Mouse (Mus musculus) stomach, embryonic 16.5 days (tissue): ENCODE measurements around the gene Btbd9. TPM values are rescaled to one million over a fixed set of nuclear protein-coding genes. Genes with fewer than 3 reads are reported as not detected.

Experiments
- ATAC-seq: fragments of 200-750 bp; cut with Nextera tagmentation; 2 replicates; pipeline ENCODE4 v1.8.0; 2017; ENCODE audit warnings: moderate number of reproducible peaks, moderate TSS enrichment; ENCODE audit not compliant: insufficient read depth, low FRiP score
- H3K27ac ChIP-seq: fragments of 300-500 bp; sonication (generic); 2 replicates; pipeline ENCODE4 v1.5.1; 2014; ENCODE audit warnings: low read length
- H3K27me3 ChIP-seq: fragments of 300-500 bp; sonication (generic); 2 replicates; pipeline ENCODE4 v1.6.1; 2014; ENCODE audit warnings: low read length, control low read depth, mixed read lengths; ENCODE audit not compliant: control insufficient read depth, insufficient read depth
- H3K36me3 ChIP-seq: fragments of 300-500 bp; sonication (generic); 2 replicates; pipeline ENCODE4 v1.6.1; 2014; ENCODE audit warnings: low read length; ENCODE audit not compliant: control insufficient read depth, insufficient read depth
- H3K4me1 ChIP-seq: fragments of 300-500 bp; sonication (generic); 2 replicates; pipeline ENCODE4 v1.6.1; 2014; ENCODE audit warnings: low read length, control low read depth, mixed read lengths; ENCODE audit not compliant: control insufficient read depth, insufficient read depth
- H3K4me2 ChIP-seq: fragments of 300-500 bp; sonication (generic); 2 replicates; pipeline ENCODE4 v1.6.1; 2014; ENCODE audit warnings: low read depth, low read length, mixed read lengths
- H3K4me3 ChIP-seq: fragments of 300-500 bp; sonication (generic); replicated peaks from 2 replicates; pipeline ENCODE4 v1.5.1; 2014; ENCODE audit warnings: mild to moderate bottlenecking, low read length
- H3K9ac ChIP-seq: fragments of 300-500 bp; sonication (generic); 2 replicates; pipeline ENCODE4 v1.6.1; 2014; ENCODE audit warnings: low read length
- H3K9me3 ChIP-seq: fragments of 300-500 bp; sonication (generic); replicated peaks from 2 replicates; pipeline ENCODE4 v1.6.1; 2016; ENCODE audit warnings: low read length, control low read depth; ENCODE audit not compliant: control insufficient read depth
- WGBS: fragments of 180-500 bp; shearing (Covaris S2); extraction: QIAGEN DNeasy Blood & Tissue Kit; methylation state at CpG from one replicate; pipeline ENCODE4 v1.1.7; 2014; 5-methylcytosine and 5-hydroxymethylcytosine counted together
- polyA plus RNA-seq: library from polyadenylated mRNA; unstranded; fragments of >200 nt; fragmentation: Nextera tagmentation; extraction: Ambion mirVana; gene quantifications from 2 replicates; pipeline ENCODE4 v1.2.1, GENCODE M21; 2015

Btbd9 gene
- polyA plus RNA-seq, 1 experiment from 2014 or later = 51.6 TPM

GRCm38 (mm10) chr17:30515401-30515800 is 60.9 kb downstream of the Btbd9 start:
- no peak overlapping the region for H3K27ac ChIP-seq
- H3K9me3 ChIP-seq = no peaks in the 10 kb centered on the region
- no peak for ATAC-seq
- no peaks in the 10 kb centered on the region for H3K27me3 ChIP-seq
- H3K9ac ChIP-seq = no peak overlapping the region
- 89% methylated on average over 8 of the region's 8 CpGs for WGBS
- H3K36me3 ChIP-seq = no peaks in the 10 kb centered on the region; the same call in 1 of the 2 replicates
- H3K4me3 ChIP-seq = no peak overlapping the region
- no peaks in the 10 kb centered on the region; the same call in 1 of the 2 replicates for H3K4me1 ChIP-seq
- H3K4me2 ChIP-seq = no peak overlapping the region

- Histone ChIP-seq H3K9ac (no peak overlapping the region), H3K9me3 (no peaks in the 10 kb centered on the region), H3K27me3 (no peaks in the 10 kb centered on the region), H3K4me2 (no peak overlapping the region), H3K27ac (no peak overlapping the region), H3K4me3 (no peak overlapping the region), H3K36me3 (no peaks in the 10 kb centered on the region; the same call in 1 of the 2 replicates), H3K4me1 (no peaks in the 10 kb centered on the region; the same call in 1 of the 2 replicates)
- 77% methylated on average over 9 of the region's 9 CpGs for WGBS
- ATAC-seq = no peak
Measured at GRCm38 (mm10) chr17:30513034-30513433, 63.3 kb downstream of the Btbd9 start.

GRCm38 (mm10) chr17:30512531-30512930 is 63.8 kb downstream of the Btbd9 start:
- no peaks in the 10 kb centered on the region; the same call in 1 of the 2 replicates for H3K36me3 ChIP-seq
- no peak for ATAC-seq
- no peak overlapping the region for H3K27ac ChIP-seq
- no peak overlapping the region for H3K4me3 ChIP-seq
- WGBS = 75% methylated on average over 7 of the region's 7 CpGs
- no peaks in the 10 kb centered on the region; the same call in none of the 2 replicates for H3K4me1 ChIP-seq
- no peaks in the 10 kb centered on the region for H3K9me3 ChIP-seq
- H3K27me3 ChIP-seq = no peaks in the 10 kb centered on the region
- no peak overlapping the region for H3K4me2 ChIP-seq
- H3K9ac ChIP-seq = no peak overlapping the region

GRCm38 (mm10) chr17:30512007-30512406 is 64.3 kb downstream of the Btbd9 start:
- no peak overlapping the region for H3K4me3 ChIP-seq
- 72% methylated on average over 4 of the region's 4 CpGs for WGBS
- H3K4me1 ChIP-seq = peaks cover 4% of the 10 kb centered on the region
- H3K4me2 ChIP-seq = no peak overlapping the region
- H3K9me3 ChIP-seq = no peaks in the 10 kb centered on the region
- no peak for ATAC-seq
- H3K27ac ChIP-seq = no peak overlapping the region
- no peaks in the 10 kb centered on the region; the same call in 1 of the 2 replicates for H3K36me3 ChIP-seq
- H3K27me3 ChIP-seq = no peaks in the 10 kb centered on the region
- H3K9ac ChIP-seq = no peak overlapping the region

- Histone ChIP-seq H3K27ac (no peak overlapping the region), H3K4me2 (no peak overlapping the region), H3K4me3 (no peak overlapping the region), H3K36me3 (no peaks in the 10 kb centered on the region; the same call in 1 of the 2 replicates), H3K9me3 (no peaks in the 10 kb centered on the region), H3K27me3 (no peaks in the 10 kb centered on the region), H3K4me1 (peaks cover 6% of the 10 kb centered on the region), H3K9ac (no peak overlapping the region)
- no peak for ATAC-seq
- WGBS = 73% methylated on average over 6 of the region's 6 CpGs
Measured at GRCm38 (mm10) chr17:30511399-30511798, 64.9 kb downstream of the Btbd9 start.

- Histone ChIP-seq H3K9ac (no peak overlapping the region), H3K36me3 (no peaks in the 10 kb centered on the region), H3K27ac (no peak overlapping the region), H3K4me2 (no peak overlapping the region), H3K9me3 (no peaks in the 10 kb centered on the region), H3K27me3 (no peaks in the 10 kb centered on the region), H3K4me1 (peaks cover 6% of the 10 kb centered on the region), H3K4me3 (no peak overlapping the region)
- WGBS = 66% methylated on average over 6 of the region's 6 CpGs
- no peak for ATAC-seq
Measured at GRCm38 (mm10) chr17:30510171-30510570, 66.1 kb downstream of the Btbd9 start.

GRCm38 (mm10) chr17:30509646-30510045 is 66.6 kb downstream of the Btbd9 start:
- no peak for ATAC-seq
- WGBS = 91% methylated on average over 6 of the region's 6 CpGs
- H3K4me2 ChIP-seq = no peak overlapping the region

GRCm38 (mm10) chr17:30507636-30508576 is 68.4 kb downstream of the Btbd9 start:
- H3K27ac ChIP-seq = no peak overlapping the region
- no peaks in the 10 kb centered on the region for H3K9me3 ChIP-seq
- H3K36me3 ChIP-seq = no peaks in the 10 kb centered on the region
- no peak for ATAC-seq
- H3K4me3 ChIP-seq = no peak overlapping the region
- no peak overlapping the region for H3K4me2 ChIP-seq
- no peak overlapping the region for H3K9ac ChIP-seq
- 70% methylated on average over 9 of the region's 9 CpGs for WGBS
- H3K4me1 ChIP-seq = peaks cover 6% of the 10 kb centered on the region; the same call in 1 of the 2 replicates
- no peaks in the 10 kb centered on the region for H3K27me3 ChIP-seq

More at GRCm38 (mm10) chr17:30509646-30510045, 66.6 kb downstream of the Btbd9 start:
- Histone ChIP-seq H3K4me3 (no peak overlapping the region), H3K36me3 (no peaks in the 10 kb centered on the region), H3K27ac (no peak overlapping the region), H3K9ac (no peak overlapping the region), H3K27me3 (no peaks in the 10 kb centered on the region), H3K9me3 (no peaks in the 10 kb centered on the region), H3K4me1 (peaks cover 6% of the 10 kb centered on the region)

GRCm38 (mm10) chr17:30506916-30507315 is 69.4 kb downstream of the Btbd9 start:
- no peak overlapping the region for H3K4me2 ChIP-seq
- WGBS = 54% methylated on average over 5 of the region's 5 CpGs
- ATAC-seq = no peak
- no peak overlapping the region for H3K4me3 ChIP-seq
- H3K36me3 ChIP-seq = no peaks in the 10 kb centered on the region
- no peaks in the 10 kb centered on the region for H3K9me3 ChIP-seq
- no peak overlapping the region for H3K9ac ChIP-seq
- peaks cover 6% of the 10 kb centered on the region; the same call in 1 of the 2 replicates for H3K4me1 ChIP-seq
- no peak overlapping the region for H3K27ac ChIP-seq
- no peaks in the 10 kb centered on the region for H3K27me3 ChIP-seq
